Mouse (Mus musculus) brain, embryonic 14.5 days (tissue): ENCODE measurements around the gene Gm9195.

Experiments
- CTCF ChIP-seq: fragments of 200-500 bp; IDR thresholded peaks from 2 replicates; pipeline ENCODE4 v1.5.1; 2012; ENCODE audit warnings: inconsistent platforms, mild to moderate bottlenecking, moderate library complexity, borderline replicate concordance; ENCODE audit not compliant: insufficient read depth, insufficient read length; ENCODE audit errors: extremely low read depth
- POLR2A ChIP-seq: fragments of 200-500 bp; IDR thresholded peaks from 2 replicates; pipeline ENCODE4 v1.6.1; 2012; ENCODE audit warnings: mild to moderate bottlenecking, inconsistent platforms, borderline replicate concordance; ENCODE audit not compliant: poor library complexity, insufficient read depth, insufficient read length, severe bottlenecking; ENCODE audit errors: extremely low read depth

- TF ChIP-seq POLR2A (no peak), CTCF (no peak)
Measured at GRCm38 (mm10) chr14:72518786-72519185, 27.1 kb upstream of the Gm9195 start.
